Mouse (Mus musculus) right cerebral cortex, postnatal 36 days (tissue): ENCODE results near the gene B3gnt9.

Experiments
- DNase-seq, 2 experiments: peaks; one replicate each; pipeline ENCODE4 v3.0.0; 2022; ENCODE audit warnings: low spot score in 2 of 2, mixed read lengths in 1 of 2

The B3gnt9 gene

GRCm38 (mm10) chr8:105282239-105282638 lies 27.3 kb upstream of the B3gnt9 start:
- no peak for DNase-seq

- DNase-seq = no peak
These were observed 26.9 kb upstream of the B3gnt9 start for GRCm38 (mm10) chr8:105281821-105282220.

GRCm38 (mm10) chr8:105280567-105280966 lies 25.6 kb upstream of the B3gnt9 start:
- no peak for DNase-seq

- peak; percentile 82 to 83 for DNase-seq
These were observed 24.0 kb upstream of the B3gnt9 start for GRCm38 (mm10) chr8:105278911-105279334.

- no peak for DNase-seq
These were observed 21.6 kb upstream of the B3gnt9 start for GRCm38 (mm10) chr8:105276292-105277120.

GRCm38 (mm10) chr8:105275840-105276239 lies 20.9 kb upstream of the B3gnt9 start, which contains the start of gene Nol3:
Nol3 (plus strand) TSS chr8:105276140.
- DNase-seq = no peak

GRCm38 (mm10) chr8:105275387-105275786 lies 20.4 kb upstream of the B3gnt9 start:
- DNase-seq = no peak

- no peak for DNase-seq
These were observed 15.9 kb upstream of the B3gnt9 start for GRCm38 (mm10) chr8:105270916-105271186.

GRCm38 (mm10) chr8:105270101-105270915 lies 15.4 kb upstream of the B3gnt9 start:
- DNase-seq = no peak

GRCm38 (mm10) chr8:105269461-105269947 lies 14.6 kb upstream of the B3gnt9 start, which contains the start of gene Hsf4:
Hsf4 (plus strand) TSS chr8:105269801.
- DNase-seq = no peak

GRCm38 (mm10) chr8:105269075-105269458 lies 14.1 kb upstream of the B3gnt9 start:
- DNase-seq = no peak

- peak; percentile 85 to 88 for DNase-seq
These were observed 13.6 kb upstream of the B3gnt9 start for GRCm38 (mm10) chr8:105268342-105269074.

- no peak for DNase-seq
These were observed 11.8 kb upstream of the B3gnt9 start for GRCm38 (mm10) chr8:105266775-105267174.

- no peak for DNase-seq
These were observed 10.2 kb upstream of the B3gnt9 start for GRCm38 (mm10) chr8:105265128-105265527.

- DNase-seq = no peak
These were observed 9.3 kb upstream of the B3gnt9 start, which contains the start of the genes Tradd and Fbxl8 for GRCm38 (mm10) chr8:105264024-105264982. Tradd (minus strand) TSS chr8:105264609. Fbxl8 (plus strand) TSS chr8:105264648.

- no peak for DNase-seq
These were observed 8.4 kb upstream of the B3gnt9 start for GRCm38 (mm10) chr8:105263244-105263912.

- DNase-seq = no peak
These were observed 6.5 kb upstream of the B3gnt9 start for GRCm38 (mm10) chr8:105261326-105261980.

- no peak for DNase-seq
These were observed 5.6 kb upstream of the B3gnt9 start for GRCm38 (mm10) chr8:105260371-105261099.
